Mouse (Mus musculus) retina, embryonic 14.5 days (tissue): Measurements from ENCODE around the gene Tefm.
A peak's percentile ranks its signal among the peaks of the same experiment; 100 is the strongest.
"Not testable (repeated sequence)": the region's sequence is repeated elsewhere in the genome, so short reads cannot be mapped to it uniquely, and the experiment has no call there.

Experiments
- DNase-seq: peaks from one replicate; pipeline ENCODE4 v3.0.0-alpha.2; 2015; ENCODE audit warnings: low spot score

Tefm gene

GRCm38 (mm10) chr11:80141825-80142521 lies at the start of gene Tefm:
TSS of gene Tefm (minus strand) at chr11:80142175.
- DNase-seq = peak; percentile 91

GRCm38 (mm10) chr11:80190280-80190679 lies 48.3 kb upstream of the Tefm start:
- no peak for DNase-seq

GRCm38 (mm10) chr11:80185441-80185976 lies 43.5 kb upstream of the Tefm start:
- not testable (repeated sequence) for DNase-seq

DNA sequence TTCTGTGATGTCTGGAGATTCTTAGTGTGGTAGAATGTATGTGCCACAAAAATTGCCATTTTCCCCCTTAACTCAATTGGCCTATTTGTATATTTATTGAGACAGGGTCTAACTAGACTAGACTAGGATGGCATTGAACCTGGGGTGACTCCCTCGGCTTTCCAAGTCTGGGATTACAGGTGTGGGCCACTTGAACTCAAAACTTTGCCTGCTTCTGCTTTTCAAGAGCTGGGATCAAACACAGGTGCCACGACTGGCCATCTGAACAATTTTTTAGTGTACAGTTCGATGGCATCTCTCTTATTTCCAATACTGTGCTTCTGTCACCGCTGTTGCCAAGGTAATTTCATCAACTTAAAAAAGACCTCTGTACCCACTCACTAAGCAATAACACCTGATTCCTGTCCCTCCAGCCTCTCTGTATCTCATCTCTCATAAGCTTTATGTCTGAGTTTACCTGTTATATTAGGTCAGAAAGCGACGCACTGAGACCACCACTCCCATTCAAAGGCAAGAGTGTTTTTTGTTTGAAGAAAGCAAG lies 42.6 kb upstream of the Tefm start:
- no peak for DNase-seq

DNA sequence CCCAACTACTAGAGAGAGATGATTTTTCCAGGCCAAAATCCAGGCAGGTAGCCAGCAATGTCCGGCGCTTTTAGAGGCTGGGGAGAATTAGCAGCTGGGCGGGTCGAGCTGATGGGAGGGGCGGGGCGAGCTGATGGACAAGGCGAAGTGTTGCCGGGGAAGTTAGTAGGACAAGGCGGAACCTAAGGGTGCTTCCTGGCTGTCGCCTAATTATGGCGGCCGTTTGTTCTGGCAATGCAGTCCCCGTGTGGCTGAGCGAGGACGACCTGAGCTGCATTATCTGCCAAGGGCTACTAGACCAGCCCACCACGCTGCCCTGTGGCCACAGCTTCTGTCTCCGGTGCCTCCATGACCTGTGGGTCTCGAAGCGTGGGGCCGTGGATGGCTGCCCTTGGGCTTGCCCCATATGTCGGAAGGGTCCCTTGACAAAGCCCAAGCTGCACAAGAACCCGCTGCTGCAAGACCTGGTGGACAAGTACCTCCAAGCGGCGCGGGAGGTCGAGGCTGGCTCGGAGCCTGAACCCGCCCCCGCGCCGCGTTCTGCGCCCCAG lies 41.8 kb upstream of the Tefm start, which contains the start of gene Rnf135:
Gene Rnf135, plus strand, starts transcription at position 147 of the 551 bp plus-strand sequence.
- peak; percentile 83 for DNase-seq

DNA sequence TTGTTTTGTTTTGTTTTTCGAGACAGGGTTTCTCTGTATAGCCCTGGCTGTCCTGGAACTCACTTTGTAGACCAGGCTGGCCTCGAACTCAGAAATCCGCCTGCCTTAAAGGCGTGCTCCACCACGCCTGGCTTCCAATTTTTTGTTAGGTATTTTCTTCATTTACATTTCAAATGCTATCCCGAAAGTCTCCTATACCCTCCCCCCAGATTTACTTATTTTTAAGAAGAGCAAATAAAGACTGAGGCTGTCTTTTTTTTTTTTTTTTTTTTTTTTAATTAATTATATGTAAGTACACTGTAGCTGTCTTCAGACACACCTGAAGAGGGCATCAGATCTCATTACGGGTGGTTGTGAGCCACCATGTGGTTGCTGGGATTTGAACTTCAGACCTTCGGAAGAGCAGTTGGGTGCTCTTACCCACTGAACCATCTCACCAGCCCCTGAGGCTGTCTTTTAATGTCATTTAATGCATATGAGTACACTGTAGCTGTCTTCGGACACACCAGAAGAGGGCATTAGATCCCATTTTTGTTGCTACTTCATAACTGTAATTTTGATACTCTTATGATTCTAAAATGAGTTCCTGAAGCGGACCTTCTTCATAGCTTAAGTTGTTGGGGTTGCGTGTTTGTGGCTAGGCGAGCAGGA lies 41.2 kb upstream of the Tefm start:
- not testable (repeated sequence) for DNase-seq

GRCm38 (mm10) chr11:80181021-80181749 lies 39.2 kb upstream of the Tefm start:
- DNase-seq = no peak

GRCm38 (mm10) chr11:80178316-80178715 lies 36.3 kb upstream of the Tefm start:
- no peak for DNase-seq

DNA sequence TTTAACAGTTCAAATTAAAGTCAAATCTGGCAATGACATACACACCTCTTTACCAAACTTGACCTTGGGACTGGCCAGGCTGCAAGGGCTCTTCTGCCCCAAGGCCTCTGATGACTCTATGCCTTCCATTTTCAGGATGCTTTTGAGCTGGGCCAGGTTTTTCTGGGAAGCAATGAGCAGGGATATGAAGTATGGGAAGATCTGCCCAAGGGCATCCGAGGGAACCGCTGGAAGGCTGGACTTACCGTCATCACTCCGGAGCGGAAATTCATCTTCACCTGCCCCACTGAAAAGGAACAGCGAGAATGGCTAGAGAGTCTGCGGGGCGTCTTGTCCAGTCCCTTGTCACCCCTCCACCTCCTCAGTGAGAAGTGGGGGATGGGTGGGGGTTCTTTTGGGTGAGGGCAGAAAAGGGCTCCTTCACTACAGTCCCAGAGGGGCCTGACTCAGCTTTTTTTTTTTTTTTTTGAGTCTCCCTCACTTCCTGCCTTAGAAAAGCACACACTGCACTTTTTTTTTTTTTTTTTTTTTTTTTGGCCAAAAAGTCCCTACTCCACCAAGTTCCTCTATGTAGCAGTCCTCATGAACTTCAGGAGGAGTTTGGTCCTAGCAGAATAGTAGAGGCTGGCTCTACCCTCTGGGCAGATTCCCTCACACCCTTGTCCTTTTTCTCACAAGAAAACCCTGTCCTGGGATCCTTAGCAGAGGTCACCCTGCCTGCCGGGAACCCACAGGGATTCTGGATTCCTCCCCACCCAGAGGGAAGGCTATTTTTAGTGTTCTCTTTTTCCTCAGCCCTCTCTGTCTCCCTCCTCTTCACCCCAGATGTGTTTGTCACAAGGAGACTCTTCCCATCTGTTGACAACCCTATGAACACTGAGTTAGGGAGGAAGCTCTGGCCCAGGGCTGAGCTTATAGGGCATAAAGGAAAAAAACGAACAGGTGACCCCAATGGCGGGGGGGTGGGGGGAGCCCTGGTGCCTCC lies 35.2 kb upstream of the Tefm start:
- DNase-seq = no peak

GRCm38 (mm10) chr11:80173963-80174670 lies 32.1 kb upstream of the Tefm start:
- no peak for DNase-seq

DNA sequence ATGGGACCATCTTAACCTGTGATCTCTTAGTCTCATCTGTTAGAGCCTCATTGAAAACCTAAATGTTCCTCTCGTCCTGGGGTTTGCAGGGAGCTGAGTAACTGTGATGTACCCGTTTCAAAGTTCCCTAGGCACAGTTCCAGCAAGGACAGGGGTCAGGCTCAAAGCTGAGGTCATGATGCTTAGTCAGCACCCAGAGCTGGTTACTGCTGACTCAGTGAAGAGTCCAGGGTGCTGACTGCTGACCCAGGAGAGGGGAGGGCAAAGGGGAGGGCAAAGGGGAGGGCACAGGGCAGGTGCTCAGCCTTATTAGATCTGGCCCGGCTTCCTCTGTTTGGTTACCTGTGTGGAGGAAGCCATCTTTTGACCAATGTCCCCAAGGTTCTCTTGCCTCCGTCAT lies 29.9 kb upstream of the Tefm start:
- no peak for DNase-seq

DNA sequence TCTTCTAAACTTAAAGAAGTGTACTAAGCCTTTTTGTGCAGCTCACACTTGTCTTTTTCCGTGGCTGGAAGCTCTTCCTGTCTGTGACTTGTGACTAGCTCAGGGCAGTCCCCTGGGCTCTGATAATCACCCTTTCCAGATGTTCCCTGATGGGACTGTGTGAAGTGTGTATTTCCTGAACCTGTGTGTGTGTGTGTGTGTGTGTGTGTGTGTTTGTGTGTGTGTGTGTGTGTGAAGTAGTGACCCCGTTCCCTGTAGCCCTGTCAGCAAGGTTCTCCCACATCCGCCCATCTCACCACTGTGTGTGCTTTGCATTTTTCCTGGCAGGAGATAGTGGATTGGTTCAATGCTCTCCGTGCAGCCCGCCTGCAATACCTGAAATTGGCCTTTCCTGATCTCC lies 28.4 kb upstream of the Tefm start:
- DNase-seq = no peak

DNA sequence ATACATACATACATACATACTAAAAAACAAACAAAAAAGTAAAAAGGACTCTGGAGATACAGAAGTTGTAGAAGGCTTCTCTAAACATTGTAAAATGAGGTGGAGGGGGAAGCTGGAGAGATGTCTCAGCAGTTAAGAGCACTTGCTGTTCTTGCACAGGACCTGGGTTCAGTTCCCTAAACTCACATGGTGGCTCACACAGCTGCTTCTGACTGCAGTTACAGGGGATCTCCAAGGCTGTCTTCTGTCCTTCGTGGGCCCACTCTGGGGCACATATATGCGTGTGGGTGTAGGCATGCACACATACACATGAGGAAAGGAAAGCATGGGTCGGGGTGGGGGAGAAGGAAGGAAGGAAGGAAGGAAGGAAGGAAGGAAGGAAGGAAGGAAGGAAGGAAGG lies 27.7 kb upstream of the Tefm start:
- no peak for DNase-seq

DNA sequence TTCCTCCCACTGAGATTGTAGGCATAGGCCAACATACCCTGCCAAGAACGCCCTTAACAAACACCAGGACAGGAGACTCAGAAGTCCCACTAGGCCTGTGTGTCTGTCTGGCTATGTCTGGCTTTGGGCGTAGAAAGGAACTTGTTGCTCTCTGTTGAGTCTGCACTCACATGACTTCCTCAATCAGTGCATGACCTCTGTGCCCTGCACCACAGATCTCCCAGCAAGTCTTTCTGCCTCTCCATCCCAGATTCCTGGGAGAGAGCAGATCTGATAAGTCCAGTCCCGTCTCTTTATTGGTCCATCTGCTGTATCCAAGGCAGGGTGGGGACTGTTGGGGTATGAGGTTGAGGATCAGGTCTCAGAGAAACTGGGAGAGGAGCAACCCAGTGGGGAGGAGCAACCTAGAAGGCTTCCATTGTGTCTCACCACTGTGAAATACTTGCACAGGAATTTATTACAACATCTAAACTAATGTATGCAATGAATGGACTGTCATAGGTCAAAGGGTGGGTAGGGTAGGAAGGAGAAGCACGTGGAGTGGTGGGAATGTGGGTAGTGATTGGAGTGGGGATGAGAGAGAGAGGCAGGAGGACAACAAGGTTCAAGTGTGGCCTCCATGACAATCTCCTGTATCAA lies 26.8 kb upstream of the Tefm start:
- DNase-seq = no peak

GRCm38 (mm10) chr11:80168121-80168520 lies 26.1 kb upstream of the Tefm start:
- DNase-seq = no peak

DNA sequence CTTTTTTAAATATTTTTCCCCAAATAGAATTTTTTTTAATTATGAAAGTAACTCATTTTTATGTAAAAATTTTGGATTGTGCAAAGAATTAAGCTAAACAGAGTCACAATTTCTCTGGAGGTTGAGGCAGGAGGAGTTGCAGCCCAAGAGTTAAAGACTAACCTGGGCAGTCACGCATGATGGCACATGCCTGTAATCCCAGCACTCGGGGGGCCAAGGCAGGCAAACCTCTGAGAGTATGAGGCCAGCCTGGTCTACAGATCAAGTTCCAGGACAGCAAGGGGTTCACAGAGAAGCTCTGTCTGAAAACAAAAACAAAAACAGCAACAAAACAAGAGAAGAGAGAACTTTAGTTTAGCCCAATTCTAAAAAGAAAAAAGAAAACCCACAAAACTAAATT lies 22.2 kb upstream of the Tefm start:
- no peak for DNase-seq

GRCm38 (mm10) chr11:80163362-80164116 lies 21.6 kb upstream of the Tefm start:
- no peak for DNase-seq

DNA sequence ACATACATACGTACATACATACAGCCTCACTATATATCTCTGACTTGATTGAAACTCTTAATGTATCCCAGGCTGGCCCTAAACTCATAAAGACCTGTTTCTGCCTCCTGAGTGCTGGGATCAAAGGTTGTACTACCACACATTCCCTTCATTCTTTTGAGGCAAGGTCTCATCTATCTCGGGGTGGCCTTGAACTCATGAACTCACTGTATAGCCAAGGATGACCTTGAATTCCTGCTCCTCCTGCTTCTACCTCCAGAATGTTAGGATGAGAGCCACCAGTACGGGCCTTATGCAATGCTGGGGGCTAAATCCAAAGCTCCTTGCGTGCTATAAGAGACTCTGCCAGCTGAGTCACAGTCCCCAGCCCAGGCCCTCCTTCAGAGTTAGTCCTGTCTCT lies 19.1 kb upstream of the Tefm start:
- no peak for DNase-seq

- no peak for DNase-seq
These were observed 17.0 kb upstream of the Tefm start for GRCm38 (mm10) chr11:80159018-80159417.
